Mouse (Mus musculus) spleen, adult 2 months (tissue): ENCODE data around the gene Nipa1. TPM values are rescaled to one million over a fixed set of nuclear protein-coding genes. Genes with fewer than 3 reads are reported as not detected.

Experiments
- DNase-seq, 2 experiments: peaks; one replicate each; pipeline versions ENCODE4 v3.0.0 to v3.0.0-alpha.2; 2012 to 2021; ENCODE audit warnings: low spot score in 2 of 2, low read depth in 1 of 2
- H3K27ac ChIP-seq: fragments of 200-500 bp; 2 replicates; pipeline ENCODE4 v1.5.1; 2012; ENCODE audit warnings: low read length, inconsistent platforms; ENCODE audit not compliant: insufficient read depth
- H3K27me3 ChIP-seq: fragments of 200-500 bp; 2 replicates; pipeline ENCODE4 v1.6.1; 2012; ENCODE audit warnings: mild to moderate bottlenecking, moderate library complexity, low read length, inconsistent platforms; ENCODE audit not compliant: control insufficient read depth, insufficient read depth
- H3K36me3 ChIP-seq: fragments of 200-500 bp; 2 replicates; pipeline ENCODE4 v1.6.1; 2012; ENCODE audit warnings: mild to moderate bottlenecking, low read length, inconsistent platforms; ENCODE audit not compliant: control insufficient read depth, insufficient read depth
- H3K4me1 ChIP-seq: fragments of 200-500 bp; 2 replicates; pipeline ENCODE4 v1.6.1; 2011; ENCODE audit warnings: inconsistent platforms; ENCODE audit not compliant: control insufficient read depth, insufficient read depth, insufficient read length
- H3K4me3 ChIP-seq: fragments of 200-500 bp; 2 replicates; pipeline ENCODE4 v1.5.1; 2011; ENCODE audit warnings: mild to moderate bottlenecking, inconsistent platforms; ENCODE audit not compliant: insufficient read depth, insufficient read length; ENCODE audit errors: extremely low read depth
- CTCF ChIP-seq: fragments of 200-500 bp; IDR thresholded peaks from 2 replicates; pipeline ENCODE4 v1.5.1; 2011; ENCODE audit warnings: mild to moderate bottlenecking, inconsistent platforms; ENCODE audit not compliant: insufficient read depth, insufficient read length, insufficient replicate concordance; ENCODE audit errors: extremely low read depth
- POLR2A ChIP-seq: fragments of 200-500 bp; IDR thresholded peaks from 2 replicates; pipeline ENCODE4 v1.6.1; 2011; ENCODE audit warnings: low read depth, low read length, inconsistent platforms
- WGBS: fragments of 180-500 bp; shearing (Covaris S2); methylation state at CpG from one replicate; pipeline ENCODE4 v1.1.7; 2018; 5-methylcytosine and 5-hydroxymethylcytosine counted together
- polyA plus RNA-seq: library from polyadenylated mRNA; depleted of rRNA; stranded (reverse); fragments of >200 nt; gene quantifications from 2 replicates; pipeline ENCODE4 v1.2.3, GENCODE M21; 2012

The Nipa1 gene
- polyA plus RNA-seq, 1 experiment, result 2.1 TPM

GRCm38 (mm10) chr7:56049831-56050321 lies 30.1 kb upstream of the Nipa1 start, which contains the start of gene Herc2:
TSS of gene Herc2 (plus strand) at chr7:56050196.
- TF ChIP-seq CTCF (no peak), POLR2A (peak; percentile 84)
- peak within 1 kb of the TSS; percentile 66 for H3K4me3 ChIP-seq
- H3K36me3 ChIP-seq, result peaks cover 1% of the 10 kb centered on the region
- H3K4me1 ChIP-seq, result no peaks in the 10 kb centered on the region; the same call in 1 of the 2 replicates
- peak; percentile 95 to 96 for DNase-seq
- WGBS, result under 1% methylated on average over 47 of the region's 47 CpGs
- H3K27me3 ChIP-seq, result no peaks in the 10 kb centered on the region
- H3K27ac ChIP-seq, result peak within 1 kb of the TSS; percentile 68

DNA sequence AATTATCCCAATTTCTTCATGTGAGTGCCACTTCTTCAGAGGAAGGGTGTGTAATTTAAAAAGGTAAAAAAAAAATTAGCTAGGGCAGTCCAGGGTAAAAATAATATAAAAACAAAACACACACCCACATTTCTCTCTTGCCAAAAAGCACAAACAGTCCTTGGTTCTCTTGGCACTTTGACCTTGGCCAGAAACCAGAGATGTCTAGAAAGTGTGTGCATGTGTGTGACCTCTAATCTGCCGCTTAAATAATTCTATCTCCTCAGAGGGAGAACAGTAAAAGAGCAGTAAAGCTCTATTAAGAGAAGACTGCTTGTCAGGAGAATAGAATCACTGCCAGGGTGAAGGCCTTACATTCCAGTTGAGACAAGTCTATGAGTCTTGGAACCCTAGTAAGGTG lies 27.4 kb upstream of the Nipa1 start:
- no peaks in the 10 kb centered on the region; the same call in 1 of the 2 replicates for H3K4me1 ChIP-seq
- H3K4me3 ChIP-seq, result no peak overlapping the region
- H3K27ac ChIP-seq, result no peak overlapping the region
- no peaks in the 10 kb centered on the region for H3K27me3 ChIP-seq
- H3K36me3 ChIP-seq, result no peaks in the 10 kb centered on the region
- TF ChIP-seq POLR2A, result no peak
- TF ChIP-seq CTCF, result no peak
- no peak for DNase-seq
- WGBS, result 90% methylated on average over 1 of the region's 1 CpGs

GRCm38 (mm10) chr7:56044267-56044629 lies 24.5 kb upstream of the Nipa1 start:
- no peak for DNase-seq
- Histone ChIP-seq H3K4me3 (no peak overlapping the region), H3K27ac (no peak overlapping the region), H3K4me1 (no peaks in the 10 kb centered on the region), H3K27me3 (no peaks in the 10 kb centered on the region), H3K36me3 (no peaks in the 10 kb centered on the region)
- 86% methylated on average over 3 of the region's 3 CpGs for WGBS
- TF ChIP-seq CTCF (no peak), POLR2A (no peak)

DNA sequence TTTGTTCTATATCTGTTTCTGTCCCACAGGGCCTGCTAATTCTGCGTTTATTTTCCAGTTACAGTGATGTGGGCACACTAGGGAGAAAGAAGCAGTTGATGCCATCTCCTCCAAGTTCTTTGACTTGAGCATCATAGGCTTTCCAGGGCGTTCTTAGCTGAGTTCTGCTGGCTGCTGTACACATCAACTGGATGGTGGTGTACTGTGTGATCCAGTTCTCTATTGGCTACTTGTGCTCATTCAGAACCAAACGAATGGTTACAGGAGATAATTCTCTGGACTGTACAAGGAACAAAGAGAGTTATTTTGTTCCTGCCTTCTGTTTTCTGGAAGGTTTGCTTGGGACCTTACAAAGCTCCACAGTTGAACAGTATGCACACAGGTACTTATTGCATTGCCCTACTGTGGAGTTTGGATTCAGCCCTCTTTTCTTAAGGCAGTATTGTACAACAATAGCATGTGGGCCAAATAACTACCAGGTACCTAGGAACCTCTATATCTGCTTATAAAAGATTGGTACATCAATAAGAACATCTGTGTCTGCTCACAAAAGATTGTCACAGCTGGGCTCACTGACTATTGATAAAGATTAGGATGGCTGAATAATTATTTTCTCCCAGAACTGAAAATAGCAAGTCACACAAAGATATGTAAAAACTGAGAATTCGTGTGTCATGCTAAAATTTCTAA lies 24.0 kb upstream of the Nipa1 start:
- H3K4me1 ChIP-seq, result no peaks in the 10 kb centered on the region
- H3K27ac ChIP-seq, result no peak overlapping the region
- H3K36me3 ChIP-seq, result no peaks in the 10 kb centered on the region
- DNase-seq, result no peak
- WGBS, result 68% methylated on average over 4 of the region's 4 CpGs
- no peak overlapping the region for H3K4me3 ChIP-seq
- H3K27me3 ChIP-seq, result no peaks in the 10 kb centered on the region
- TF ChIP-seq CTCF (no peak), POLR2A (no peak)

- TF ChIP-seq CTCF (peak; percentile 80; the same call in 1 of the 2 replicates), POLR2A (no peak)
- no peaks in the 10 kb centered on the region for H3K36me3 ChIP-seq
- no peaks in the 10 kb centered on the region for H3K4me1 ChIP-seq
- 23% methylated on average over 5 of the region's 5 CpGs for WGBS
- H3K27me3 ChIP-seq, result no peaks in the 10 kb centered on the region
- no peak overlapping the region for H3K27ac ChIP-seq
- H3K4me3 ChIP-seq, result no peak overlapping the region
- DNase-seq, result peak; percentile 49 to 67
Observed at GRCm38 (mm10) chr7:56042353-56042752, 22.6 kb upstream of the Nipa1 start.

DNA sequence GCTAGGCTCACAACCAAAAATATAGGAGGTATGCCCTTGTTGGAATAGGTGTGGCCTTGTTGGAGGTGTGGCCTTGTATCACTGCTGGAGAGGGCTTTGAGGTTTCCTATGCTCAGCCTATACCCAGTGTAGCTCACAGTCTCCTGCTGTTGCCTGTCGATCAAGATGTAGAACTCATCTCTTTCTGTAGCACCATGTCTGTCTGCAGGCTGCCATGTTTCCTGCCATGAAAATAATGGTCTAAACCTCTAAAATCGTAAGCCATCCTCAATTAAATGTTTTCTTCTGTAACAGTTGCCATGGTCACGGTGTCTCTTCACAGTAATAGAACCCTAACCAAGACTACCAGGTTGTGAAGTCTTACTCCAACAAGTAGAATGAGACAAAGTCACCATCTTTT lies 3.8 kb upstream of the Nipa1 start:
- Histone ChIP-seq H3K4me3 (no peak overlapping the region), H3K27ac (no peak overlapping the region), H3K36me3 (no peaks in the 10 kb centered on the region), H3K4me1 (peaks cover under 1% of the 10 kb centered on the region; the same call in 1 of the 2 replicates), H3K27me3 (peaks cover 8% of the 10 kb centered on the region)
- no peak for DNase-seq
- 94% methylated on average over 3 of the region's 3 CpGs for WGBS
- TF ChIP-seq CTCF (no peak), POLR2A (no peak)
